Mouse (Mus musculus) embryonic facial prominence, embryonic 15.5 days (tissue): Measurements from ENCODE around the gene Tmem130. TPM values are rescaled to one million over a fixed set of nuclear protein-coding genes. Genes with fewer than 3 reads are reported as not detected.
A peak's percentile ranks its signal among the peaks of the same experiment; 100 is the strongest.

Experiments used
- ATAC-seq: fragments of 200-750 bp; cut with Nextera tagmentation; 2 replicates; pipeline ENCODE4 v1.8.0; 2017; ENCODE audit warnings: low read depth, moderate TSS enrichment; ENCODE audit not compliant: insufficient number of reproducible peaks, low FRiP score, low TSS enrichment
- H3K27ac ChIP-seq: fragments of 300-500 bp; sonication (generic); replicated peaks from 2 replicates; pipeline ENCODE4 v1.5.1; 2015; ENCODE audit warnings: mild to moderate bottlenecking, inconsistent platforms
- H3K27me3 ChIP-seq: fragments of 300-500 bp; sonication (generic); 2 replicates; pipeline ENCODE4 v1.6.1; 2015; ENCODE audit warnings: inconsistent platforms
- H3K36me3 ChIP-seq: fragments of 300-500 bp; sonication (generic); 2 replicates; pipeline ENCODE4 v1.6.1; 2015; ENCODE audit warnings: mild to moderate bottlenecking, inconsistent platforms
- H3K4me1 ChIP-seq: fragments of 300-500 bp; sonication (generic); 2 replicates; pipeline ENCODE4 v1.6.1; 2015; ENCODE audit warnings: inconsistent platforms
- H3K4me2 ChIP-seq: fragments of 300-500 bp; sonication (generic); replicated peaks from 2 replicates; pipeline ENCODE4 v1.6.1; 2015; ENCODE audit warnings: mild to moderate bottlenecking, inconsistent platforms
- H3K4me3 ChIP-seq: fragments of 300-500 bp; sonication (generic); replicated peaks from 2 replicates; pipeline ENCODE4 v1.5.1; 2015; ENCODE audit warnings: mild to moderate bottlenecking, inconsistent platforms
- H3K9ac ChIP-seq: fragments of 300-500 bp; sonication (generic); 2 replicates; pipeline ENCODE4 v1.6.1; 2015; ENCODE audit warnings: inconsistent platforms
- H3K9me3 ChIP-seq: fragments of 300-500 bp; sonication (generic); replicated peaks from 2 replicates; pipeline ENCODE4 v1.6.1; 2016; ENCODE audit warnings: inconsistent platforms
- WGBS: fragments of 180-500 bp; shearing (Covaris S2); methylation state at CpG from one replicate; pipeline ENCODE4 v1.1.7; 2015; 5-methylcytosine and 5-hydroxymethylcytosine counted together
- polyA plus RNA-seq: library from polyadenylated mRNA; unstranded; fragments of >200 nt; fragmentation: Nextera tagmentation; extraction: Ambion mirVana; gene quantifications from 2 replicates; pipeline ENCODE4 v1.2.1, GENCODE M21; 2015

The Tmem130 gene
- polyA plus RNA-seq, 1 experiment from 2014 or later: 2.3 TPM

GRCm38 (mm10) chr5:144703464-144704368 is 57.9 kb downstream of the Tmem130 start:
- Histone ChIP-seq H3K36me3 (no peaks in the 10 kb centered on the region), H3K4me3 (no peak overlapping the region), H3K4me1 (0 out of 2 replicates have a peak, but pooled peaks cover 6% of the 10 kb centered on the region), H3K4me2 (no peak overlapping the region), H3K9ac (no peak overlapping the region), H3K27me3 (peaks cover 2% of the 10 kb centered on the region; the same call in 1 of the 2 replicates), H3K27ac (no peak overlapping the region), H3K9me3 (no peaks in the 10 kb centered on the region)
- WGBS: 43% methylated on average over 20 of the region's 20 CpGs
- ATAC-seq: peak; percentile 39; the same call in 1 of the 2 replicates

- Histone ChIP-seq H3K4me1 (0 out of 2 replicates have a peak, but pooled peaks cover 4% of the 10 kb centered on the region), H3K27ac (no peak overlapping the region), H3K9ac (no peak overlapping the region), H3K4me2 (no peak overlapping the region), H3K9me3 (no peaks in the 10 kb centered on the region), H3K4me3 (no peak overlapping the region), H3K36me3 (no peaks in the 10 kb centered on the region), H3K27me3 (peaks cover 4% of the 10 kb centered on the region; the same call in 1 of the 2 replicates)
- peak; percentile 74 for ATAC-seq
- WGBS: 60% methylated on average over 8 of the region's 8 CpGs
These were observed 66.1 kb downstream of the Tmem130 start for GRCm38 (mm10) chr5:144695289-144696060.

GRCm38 (mm10) chr5:144694161-144694560 is 67.5 kb downstream of the Tmem130 start:
- Histone ChIP-seq H3K4me3 (no peak overlapping the region), H3K9ac (no peak overlapping the region), H3K27me3 (peaks cover 4% of the 10 kb centered on the region; the same call in 1 of the 2 replicates), H3K9me3 (no peaks in the 10 kb centered on the region), H3K27ac (no peak overlapping the region), H3K4me1 (0 out of 2 replicates have a peak, but pooled peaks cover 5% of the 10 kb centered on the region), H3K4me2 (no peak overlapping the region), H3K36me3 (no peaks in the 10 kb centered on the region)
- WGBS: 73% methylated on average over 4 of the region's 4 CpGs
- ATAC-seq: no peak

- Histone ChIP-seq H3K36me3 (no peaks in the 10 kb centered on the region), H3K4me1 (peaks cover 17% of the 10 kb centered on the region), H3K27ac (no peak overlapping the region), H3K9me3 (no peaks in the 10 kb centered on the region), H3K4me3 (no peak overlapping the region), H3K9ac (no peak overlapping the region), H3K27me3 (no peaks in the 10 kb centered on the region), H3K4me2 (no peak overlapping the region)
- no peak for ATAC-seq
- WGBS: 34% methylated on average over 4 of the region's 4 CpGs
These were observed 70.2 kb downstream of the Tmem130 start for GRCm38 (mm10) chr5:144691421-144691820.

GRCm38 (mm10) chr5:144688371-144688770 is 73.2 kb downstream of the Tmem130 start:
- peak; percentile 11; the same call in 1 of the 2 replicates for ATAC-seq
- H3K9me3 ChIP-seq: no peaks in the 10 kb centered on the region
- H3K27me3 ChIP-seq: no peaks in the 10 kb centered on the region
- WGBS: 27% methylated on average over 4 of the region's 4 CpGs
- peak overlapping the region; percentile 45; the same call in 1 of the 2 replicates for H3K27ac ChIP-seq
- no peak overlapping the region for H3K4me2 ChIP-seq
- H3K4me1 ChIP-seq: peaks cover 17% of the 10 kb centered on the region
- H3K9ac ChIP-seq: no peak overlapping the region
- no peaks in the 10 kb centered on the region for H3K36me3 ChIP-seq
- H3K4me3 ChIP-seq: no peak overlapping the region

Other genes starting within 250 kb of the Tmem130 start
- 1.3 and 1.5 TPM in 2 replicates for gene Nptx2, start 215.9 kb downstream of the Tmem130 start, polyA plus RNA-seq
- 62.2 and 68.6 TPM in 2 replicates for gene Trrap, start 5.9 kb upstream of the Tmem130 start, polyA plus RNA-seq
- 18.5 and 19.3 TPM in 2 replicates for gene Smurf1, start 204.0 kb upstream of the Tmem130 start, polyA plus RNA-seq